Mouse (Mus musculus): ENCODE data around the gene Nfix. TPM values are rescaled to one million over a fixed set of nuclear protein-coding genes. Genes with fewer than 3 reads are reported as not detected.

Gene Nfix
- polyA plus RNA-seq, 1 experiment from 2014 or later, result 2.8 TPM

DNA sequence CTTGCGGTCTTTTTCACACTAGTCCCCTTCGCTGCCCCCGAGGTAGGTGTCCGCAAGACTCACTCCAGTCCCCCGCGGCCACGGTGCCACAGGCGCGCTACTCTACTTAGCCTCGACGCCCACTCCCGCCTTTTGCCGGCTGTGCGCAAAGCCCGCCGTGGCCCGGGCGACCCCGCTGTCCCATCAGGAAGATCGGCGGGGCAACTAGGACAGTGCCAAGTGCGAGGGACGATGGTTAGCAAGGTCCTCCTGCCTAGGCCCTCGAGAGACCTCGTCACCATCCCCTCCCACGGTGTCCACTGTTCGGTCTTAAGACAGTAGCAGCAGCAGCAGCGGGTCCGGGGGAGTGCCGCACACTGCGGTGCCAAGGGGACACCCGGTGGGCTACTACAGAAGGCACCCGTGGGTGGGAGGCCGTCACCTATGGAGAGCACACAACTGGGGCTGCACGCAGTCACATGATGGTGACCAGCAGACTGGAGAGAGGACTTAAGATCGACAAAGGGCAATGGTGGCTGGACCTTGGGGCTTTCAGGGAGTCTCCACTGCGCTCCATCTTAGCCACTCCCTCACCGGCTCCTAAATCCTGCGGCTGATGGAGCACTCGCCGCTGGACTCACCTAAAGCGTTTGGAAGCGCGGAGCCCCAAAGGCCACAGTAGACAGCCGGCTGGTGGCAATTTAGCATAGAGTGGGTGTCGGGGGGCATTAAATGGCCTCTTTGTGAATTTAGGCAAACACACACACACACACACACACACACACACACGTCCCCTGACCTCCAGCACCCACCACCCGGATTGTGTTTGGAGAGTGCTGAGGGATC, 15.3 kb downstream of the Nfix start:
- 4% methylated on average over 48 of the region's 48 CpGs for WGBS (ENCODE audit: insufficient replicate concordance)
- H3K4me2 ChIP-seq, result no peak overlapping the region

DNA sequence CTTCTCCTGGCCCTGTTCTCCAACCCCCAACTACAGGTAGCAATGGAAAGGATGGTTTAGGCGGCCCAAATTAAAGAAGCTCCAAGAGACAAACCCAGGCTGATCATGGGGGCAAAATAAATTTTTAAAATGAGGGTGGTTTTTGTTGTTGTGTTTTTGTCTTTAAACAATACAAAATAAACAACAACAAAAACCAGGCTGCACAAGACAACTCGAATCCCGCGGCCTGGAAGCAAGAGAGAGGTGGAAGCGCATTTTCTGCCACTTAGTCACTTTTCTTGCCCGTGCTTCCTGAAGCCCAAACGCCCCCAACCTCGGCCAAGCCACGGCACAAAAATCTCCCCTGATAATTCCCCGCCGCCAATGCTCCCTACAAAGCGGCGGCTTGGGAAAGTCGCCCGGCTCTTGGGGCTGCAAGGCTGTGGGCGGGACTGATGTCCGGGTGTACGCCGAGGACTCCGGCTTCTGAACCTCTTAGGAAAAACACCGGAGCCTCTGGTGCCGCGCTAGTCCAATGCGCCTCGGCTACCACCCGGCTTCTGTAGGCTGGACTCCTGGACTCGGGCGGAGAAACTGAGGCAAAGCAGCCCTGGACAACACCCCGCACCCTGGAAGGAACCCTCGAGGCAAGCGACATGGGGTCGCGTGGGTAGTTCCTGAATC, 16.1 kb downstream of the Nfix start:
- Histone ChIP-seq H3K4me2 (no peak overlapping the region), H3K9ac (no peak overlapping the region), H3K27ac (replicated peaks) (no peak overlapping the region), H3K9me3 (replicated peaks) (no peaks in the 10 kb centered on the region), H3K27me3 (peaks cover 100% of the 10 kb centered on the region), H3K4me1 (replicated peaks) (peaks cover 20% of the 10 kb centered on the region), H3K4me3 (replicated peaks) (no peak overlapping the region), H3K36me3 (replicated peaks) (no peaks in the 10 kb centered on the region)
- ATAC-seq (ENCODE audit: insufficient read depth), result no peak
- WGBS (ENCODE audit: insufficient replicate concordance), result 2% methylated on average over 33 of the region's 33 CpGs

More for the DNA sequence above, 15.3 kb downstream of the Nfix start:
- no peak for ATAC-seq (ENCODE audit: insufficient read depth)
- Histone ChIP-seq H3K27ac (replicated peaks) (no peak overlapping the region), H3K4me3 (replicated peaks) (no peak overlapping the region), H3K4me1 (replicated peaks) (peaks cover 20% of the 10 kb centered on the region), H3K27me3 (peaks cover 100% of the 10 kb centered on the region), H3K36me3 (replicated peaks) (no peaks in the 10 kb centered on the region), H3K9ac (no peak overlapping the region), H3K9me3 (replicated peaks) (no peaks in the 10 kb centered on the region)

DNA sequence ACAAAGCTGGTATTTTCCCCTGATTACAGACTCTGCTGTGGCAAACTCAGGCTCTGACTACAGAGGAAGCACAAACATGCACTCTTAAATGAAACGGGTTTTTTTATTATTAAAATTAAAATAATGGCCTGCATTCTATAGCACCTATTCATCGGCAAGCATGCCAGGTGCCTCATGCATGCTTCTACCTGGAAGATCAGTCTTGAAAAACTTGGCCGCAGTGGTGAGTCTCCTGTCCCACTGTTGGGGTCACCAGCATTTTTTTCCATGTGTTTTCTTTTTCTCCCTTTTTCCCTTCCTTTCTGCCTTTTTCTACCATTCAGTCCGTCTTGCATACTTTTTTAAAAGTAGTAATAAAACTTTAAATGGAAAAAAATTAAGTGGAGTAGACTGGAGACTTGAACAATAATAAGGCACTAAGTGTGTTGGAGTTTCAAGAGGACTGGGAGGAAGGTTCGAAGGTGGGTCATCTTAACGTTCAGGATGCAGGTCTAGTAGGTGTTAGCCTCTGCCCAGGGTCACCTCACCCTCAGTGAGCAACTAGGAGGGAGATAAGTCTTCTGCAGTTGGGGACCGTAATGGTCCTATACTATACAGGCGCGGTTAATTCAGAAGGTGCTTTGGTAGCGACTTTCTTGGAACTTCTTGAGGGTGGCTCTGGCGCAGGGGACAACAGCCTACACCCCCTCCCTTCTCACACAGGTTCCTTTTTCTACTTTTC, 16.8 kb downstream of the Nfix start:
- Histone ChIP-seq H3K27ac (replicated peaks) (no peak overlapping the region), H3K27me3 (peaks cover 100% of the 10 kb centered on the region), H3K4me2 (no peak overlapping the region), H3K4me1 (replicated peaks) (peaks cover 20% of the 10 kb centered on the region), H3K36me3 (replicated peaks) (no peaks in the 10 kb centered on the region), H3K4me3 (replicated peaks) (no peak overlapping the region), H3K9me3 (replicated peaks) (no peaks in the 10 kb centered on the region), H3K9ac (no peak overlapping the region)
- WGBS (ENCODE audit: insufficient replicate concordance), result 13% methylated on average over 11 of the region's 11 CpGs
- ATAC-seq (ENCODE audit: insufficient read depth), result no peak

DNA sequence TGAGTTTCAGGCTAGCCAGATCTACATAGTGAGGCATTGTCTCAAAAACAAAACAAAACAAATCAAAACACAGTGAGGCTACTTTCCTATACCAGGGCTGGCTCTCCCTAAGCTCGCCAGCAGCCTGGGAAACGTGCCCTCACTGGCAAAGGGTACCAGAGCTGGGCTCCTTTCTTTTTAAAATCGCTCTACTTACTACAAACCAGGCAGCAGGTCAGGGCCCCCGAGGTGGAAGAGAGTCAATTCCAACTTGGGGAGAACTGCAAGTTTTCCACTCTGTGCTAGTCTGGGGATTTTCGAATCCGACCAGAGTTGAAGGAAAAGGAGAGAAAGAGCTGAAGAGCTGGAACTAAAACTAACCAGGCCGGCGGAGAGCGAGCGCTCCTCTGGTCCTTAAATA, 17.5 kb downstream of the Nfix start:
- whole genome bisulfite sequencing (ENCODE audit: insufficient replicate concordance), result 26% methylated on average over 10 of the region's 10 CpGs
- no peak overlapping the region for H3K4me2 ChIP-seq
- H3K36me3 ChIP-seq (replicated peaks), result no peaks in the 10 kb centered on the region
- H3K9ac ChIP-seq, result no peak overlapping the region
- H3K4me3 ChIP-seq (replicated peaks), result no peak overlapping the region
- H3K27ac ChIP-seq (replicated peaks), result no peak overlapping the region
- H3K9me3 ChIP-seq (replicated peaks), result no peaks in the 10 kb centered on the region
- no peak for ATAC-seq (ENCODE audit: insufficient read depth)
- H3K4me1 ChIP-seq (replicated peaks), result peaks cover 20% of the 10 kb centered on the region
- peaks cover 100% of the 10 kb centered on the region for H3K27me3 ChIP-seq

DNA sequence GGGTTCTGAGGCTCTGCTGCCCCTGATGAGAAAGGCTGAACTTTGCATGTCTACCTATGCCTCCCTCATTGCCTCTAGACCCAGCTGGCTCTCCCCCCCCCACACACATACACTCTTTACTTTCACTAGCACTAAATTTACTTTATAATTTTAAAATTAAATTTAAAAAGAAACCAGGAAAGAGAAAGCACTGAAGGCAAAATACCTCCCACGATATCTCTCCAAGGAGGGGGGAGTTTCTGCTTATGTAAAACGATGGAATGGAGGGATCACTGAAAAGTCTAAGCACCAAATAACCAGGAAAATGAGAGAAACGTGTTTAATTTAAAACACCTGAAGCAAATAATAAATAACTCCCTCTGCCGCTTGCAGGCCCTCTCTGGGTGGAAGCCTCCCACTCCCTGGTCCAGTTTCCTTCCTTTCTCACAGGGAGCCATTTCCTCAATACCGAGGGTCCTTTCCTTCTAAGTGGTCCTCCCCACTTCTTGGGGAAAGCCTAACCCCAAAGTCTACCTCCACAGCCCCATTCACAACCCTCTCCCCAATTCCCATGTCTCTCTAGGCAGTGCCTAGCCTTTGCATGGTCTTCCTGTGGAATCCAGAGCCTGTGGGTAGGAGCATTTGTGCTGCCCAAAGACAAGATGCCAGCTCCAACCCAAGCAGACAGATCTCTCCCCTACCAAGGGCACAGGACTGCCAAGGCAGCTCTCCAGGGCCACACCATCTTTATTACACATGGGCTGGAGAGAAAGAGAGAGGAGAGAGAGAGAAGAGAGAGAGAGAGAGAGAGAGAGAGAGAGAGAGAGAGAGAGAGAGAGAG, 18.2 kb downstream of the Nfix start:
- WGBS (ENCODE audit: insufficient replicate concordance), result 23% methylated on average over 5 of the region's 5 CpGs
- Histone ChIP-seq H3K36me3 (replicated peaks) (no peaks in the 10 kb centered on the region), H3K9ac (no peak overlapping the region), H3K9me3 (replicated peaks) (no peaks in the 10 kb centered on the region), H3K27me3 (peaks cover 100% of the 10 kb centered on the region), H3K4me3 (replicated peaks) (no peak overlapping the region), H3K4me2 (no peak overlapping the region), H3K27ac (replicated peaks) (no peak overlapping the region), H3K4me1 (replicated peaks) (peaks cover 20% of the 10 kb centered on the region)
- ATAC-seq (ENCODE audit: insufficient read depth), result no peak

DNA sequence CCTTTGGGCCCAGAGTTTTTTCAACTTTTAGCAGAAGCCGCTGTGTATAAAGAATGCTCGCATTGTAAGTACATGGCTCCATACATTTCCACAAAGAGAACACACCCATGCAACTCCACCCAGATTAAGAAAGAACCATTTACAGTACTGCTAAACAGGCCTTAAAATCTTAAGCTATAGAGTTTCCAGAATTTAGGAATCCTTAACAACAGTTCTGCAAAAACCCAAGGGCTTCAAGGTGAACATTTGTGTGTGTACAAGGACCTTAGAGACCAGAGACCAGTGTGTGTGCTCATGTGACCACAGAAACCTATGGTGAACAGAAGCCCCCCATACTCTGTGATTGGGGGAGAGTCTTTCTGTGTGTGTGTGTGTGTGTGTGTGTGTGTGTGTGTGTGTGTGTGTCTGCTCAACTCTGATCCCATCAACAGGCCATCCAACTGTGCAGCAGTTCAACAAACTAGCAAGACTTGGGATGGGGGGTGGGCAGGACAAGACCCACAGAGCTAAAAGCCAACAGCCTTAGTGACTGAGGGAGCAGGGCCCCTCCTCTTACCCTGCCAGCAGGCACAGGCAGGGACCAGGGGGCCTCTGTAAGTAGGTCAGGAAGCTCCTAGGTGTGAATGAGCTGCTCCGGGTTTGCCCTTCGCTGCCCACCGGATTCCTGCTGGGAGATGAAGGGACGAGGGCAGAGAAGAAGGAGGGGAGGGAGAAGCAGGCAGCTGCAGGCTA, 19.0 kb downstream of the Nfix start:
- Histone ChIP-seq H3K9me3 (replicated peaks) (no peaks in the 10 kb centered on the region), H3K4me2 (no peak overlapping the region), H3K4me1 (replicated peaks) (peaks cover 16% of the 10 kb centered on the region), H3K4me3 (replicated peaks) (no peak overlapping the region), H3K36me3 (replicated peaks) (no peaks in the 10 kb centered on the region), H3K9ac (no peak overlapping the region), H3K27me3 (peaks cover 100% of the 10 kb centered on the region), H3K27ac (replicated peaks) (no peak overlapping the region)
- ATAC-seq (ENCODE audit: insufficient read depth), result no peak
- WGBS (ENCODE audit: insufficient replicate concordance), result 53% methylated on average over 6 of the region's 6 CpGs

DNA sequence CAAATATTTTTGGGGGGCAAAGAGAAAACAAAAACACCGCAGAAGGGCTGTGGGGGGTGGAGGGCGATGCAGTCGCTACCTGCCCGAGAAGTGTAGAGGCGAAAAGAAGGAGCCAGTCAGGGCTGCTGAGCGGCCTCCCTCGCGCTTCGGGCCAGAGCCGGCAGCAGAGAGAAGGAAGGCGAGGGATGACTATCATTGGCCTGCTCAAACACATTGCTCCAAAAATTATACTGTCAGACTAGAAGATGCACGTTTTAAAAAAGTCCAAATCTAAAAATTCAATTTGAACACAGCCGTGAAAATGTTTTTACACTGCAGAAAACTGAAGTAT, 20.0 kb downstream of the Nfix start:
- Histone ChIP-seq H3K4me2 (no peak overlapping the region), H3K4me1 (replicated peaks) (peaks cover 19% of the 10 kb centered on the region), H3K27ac (replicated peaks) (no peak overlapping the region), H3K9me3 (replicated peaks) (no peaks in the 10 kb centered on the region), H3K27me3 (peaks cover 100% of the 10 kb centered on the region), H3K36me3 (replicated peaks) (no peaks in the 10 kb centered on the region), H3K9ac (no peak overlapping the region), H3K4me3 (replicated peaks) (no peak overlapping the region)
- 19% methylated on average over 13 of the region's 13 CpGs for WGBS (ENCODE audit: insufficient replicate concordance)
- no peak for ATAC-seq (ENCODE audit: insufficient read depth)

DNA sequence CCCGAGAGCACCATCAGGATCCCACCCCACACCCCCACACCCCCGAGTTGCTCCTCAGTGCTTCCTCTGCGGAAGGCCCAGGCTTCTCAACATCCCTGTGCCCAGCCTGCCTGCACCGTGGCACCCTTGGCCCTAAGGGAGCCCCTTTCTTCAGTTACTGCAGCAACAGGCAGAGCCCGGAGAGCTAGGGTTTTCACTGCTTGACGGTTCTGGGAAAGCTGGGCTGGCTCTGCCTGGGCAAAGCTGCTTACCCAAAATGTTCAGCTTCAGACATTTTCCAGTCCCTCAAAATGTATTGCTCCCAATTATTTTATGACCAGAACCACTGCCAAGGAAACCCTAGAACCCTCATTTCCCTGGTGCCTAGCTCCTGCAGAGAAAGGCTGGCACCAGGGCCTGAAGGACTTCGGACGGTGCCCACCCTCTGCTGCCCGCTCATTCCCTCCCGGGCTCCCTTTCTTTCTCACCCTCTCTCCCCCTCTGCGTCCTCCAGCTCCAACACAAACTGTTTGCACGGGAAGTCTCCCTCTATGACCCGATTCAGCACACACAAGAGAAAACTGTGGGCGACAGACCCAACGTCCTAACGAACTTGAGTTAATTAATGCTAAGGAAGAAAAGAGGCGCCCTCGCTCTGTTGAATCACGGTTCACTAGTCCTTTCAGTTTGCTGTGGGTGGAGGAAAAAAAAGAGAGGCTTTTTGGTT, 20.5 kb downstream of the Nfix start:
- H3K9ac ChIP-seq, result no peak overlapping the region
- H3K36me3 ChIP-seq (replicated peaks), result no peaks in the 10 kb centered on the region
- peaks cover 19% of the 10 kb centered on the region for H3K4me1 ChIP-seq (replicated peaks)
- no peaks in the 10 kb centered on the region for H3K9me3 ChIP-seq (replicated peaks)
- H3K4me3 ChIP-seq (replicated peaks), result no peak overlapping the region
- ATAC-seq (ENCODE audit: insufficient read depth), result no peak
- peaks cover 100% of the 10 kb centered on the region for H3K27me3 ChIP-seq
- no peak overlapping the region for H3K27ac ChIP-seq (replicated peaks)
- 32% methylated on average over 19 of the region's 19 CpGs for WGBS (ENCODE audit: insufficient replicate concordance)
- no peak overlapping the region for H3K4me2 ChIP-seq

DNA sequence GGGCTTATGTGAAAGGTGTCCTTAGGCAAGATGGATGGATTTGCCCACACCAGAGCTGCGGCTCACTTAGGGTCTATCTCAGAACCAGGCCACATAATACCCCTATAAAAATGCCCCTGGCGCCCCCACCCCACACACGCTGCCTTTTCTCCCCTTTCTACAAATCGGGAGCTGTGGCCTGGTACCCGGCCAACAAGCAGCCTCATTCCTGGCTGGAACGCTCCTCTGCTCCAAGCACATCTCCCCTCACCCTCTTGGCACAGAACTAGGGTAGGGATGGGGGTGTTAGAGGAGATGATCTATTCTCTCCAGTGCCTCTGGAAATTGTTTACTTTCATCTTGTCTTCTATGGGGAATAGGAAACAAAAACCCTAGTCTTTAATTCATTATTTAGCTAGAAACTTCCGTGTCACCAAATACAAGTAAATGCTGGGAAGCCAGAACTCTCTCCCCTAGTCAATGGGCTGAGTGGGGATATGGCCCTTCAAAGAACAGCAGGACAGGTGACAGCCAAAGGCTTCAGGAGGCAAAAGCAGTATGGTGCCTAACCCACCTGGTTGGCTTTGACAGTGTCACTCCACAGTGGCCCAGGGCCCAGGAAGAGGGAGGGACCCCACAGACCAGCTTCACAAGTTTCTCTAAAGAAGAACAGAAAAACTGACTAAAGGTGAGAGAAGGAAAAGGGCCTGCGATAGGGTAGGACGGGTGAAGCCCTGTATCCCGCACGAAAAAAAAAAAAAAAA, 21.3 kb downstream of the Nfix start:
- no peak for ATAC-seq (ENCODE audit: insufficient read depth)
- Histone ChIP-seq H3K4me2 (no peak overlapping the region), H3K27ac (replicated peaks) (no peak overlapping the region), H3K27me3 (peaks cover 100% of the 10 kb centered on the region), H3K9me3 (replicated peaks) (no peaks in the 10 kb centered on the region), H3K36me3 (replicated peaks) (no peaks in the 10 kb centered on the region), H3K4me1 (replicated peaks) (peaks cover 14% of the 10 kb centered on the region), H3K9ac (no peak overlapping the region), H3K4me3 (replicated peaks) (no peak overlapping the region)
- WGBS (ENCODE audit: insufficient replicate concordance), result 49% methylated on average over 11 of the region's 11 CpGs
